Mouse (Mus musculus) bone marrow macrophage, adult 2 months (primary cell): ENCODE measurements around the gene Ccdc85c. TPM values are rescaled to one million over a fixed set of nuclear protein-coding genes. Genes with fewer than 3 reads are reported as not detected.

Source experiments
- H3K27ac ChIP-seq: 2 replicates; pipeline ENCODE4 v1.5.1; 2012; ENCODE audit warnings: low read depth, low read length; ENCODE audit not compliant: insufficient read depth
- H3K4me1 ChIP-seq: 2 replicates; pipeline ENCODE4 v1.6.1; 2012; ENCODE audit warnings: low read length; ENCODE audit not compliant: control insufficient read depth, insufficient read depth
- H3K4me3 ChIP-seq: 2 replicates; pipeline ENCODE4 v1.5.1; 2012; ENCODE audit warnings: mild to moderate bottlenecking, low read length, moderate library complexity; ENCODE audit not compliant: insufficient read depth
- CTCF ChIP-seq: IDR thresholded peaks from 2 replicates; pipeline ENCODE4 v1.5.1; 2012; ENCODE audit warnings: low read depth, mild to moderate bottlenecking, low read length, moderate library complexity
- POLR2A ChIP-seq: IDR thresholded peaks from 2 replicates; pipeline ENCODE4 v1.6.1; 2012; ENCODE audit warnings: mild to moderate bottlenecking, low read depth, low read length, borderline replicate concordance
- polyA plus RNA-seq: library from polyadenylated mRNA; stranded (reverse); fragments of >200 nt; gene quantifications from 2 replicates; pipeline ENCODE4 v1.2.4, GENCODE M21; 2012; ENCODE audit not compliant: missing spikeins, insufficient read depth, insufficient read length

Gene Ccdc85c
- polyA plus RNA-seq, 1 experiment, result 0.25 TPM

DNA sequence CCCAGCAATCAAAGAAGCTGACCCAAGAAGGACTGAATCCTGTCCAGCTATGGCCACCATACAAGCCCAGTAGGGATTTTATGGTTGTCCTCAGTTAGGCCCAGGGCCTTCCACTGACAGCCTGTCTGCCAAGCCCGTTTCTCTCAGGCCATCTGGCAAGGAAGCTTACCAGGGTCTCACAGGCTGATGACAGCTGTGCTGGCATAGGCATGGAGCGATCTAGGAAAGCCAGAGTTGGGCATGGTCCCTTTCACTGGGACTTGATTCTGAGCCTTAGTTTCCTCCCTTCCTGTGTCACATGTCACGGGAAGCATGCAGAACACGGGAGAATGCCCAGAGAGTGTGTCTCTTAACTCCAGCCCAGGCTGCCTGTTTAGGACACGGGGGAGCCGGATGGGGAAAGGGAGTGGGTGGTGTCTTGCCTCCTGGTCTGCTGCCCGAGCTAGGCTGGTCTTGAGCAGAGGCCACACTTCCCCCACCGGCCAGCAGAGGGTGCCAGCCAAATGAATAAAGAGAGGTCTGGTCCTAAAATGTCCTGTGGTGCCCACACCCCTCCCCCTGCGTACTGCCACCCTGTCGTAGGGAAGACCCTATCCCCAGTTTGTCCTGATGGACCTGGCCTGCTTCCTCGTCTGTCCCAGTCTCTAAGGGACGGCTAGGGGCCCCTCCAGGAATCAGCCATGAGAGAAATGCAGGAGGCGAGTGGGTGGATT lies 66.3 kb downstream of the Ccdc85c start:
- Histone ChIP-seq H3K4me3 (no peak overlapping the region), H3K27ac (no peak overlapping the region), H3K4me1 (peaks cover 3% of the 10 kb centered on the region; the same call in 1 of the 2 replicates)
- no peak for TF ChIP-seq POLR2A
- TF ChIP-seq CTCF, result peak; percentile 59

DNA sequence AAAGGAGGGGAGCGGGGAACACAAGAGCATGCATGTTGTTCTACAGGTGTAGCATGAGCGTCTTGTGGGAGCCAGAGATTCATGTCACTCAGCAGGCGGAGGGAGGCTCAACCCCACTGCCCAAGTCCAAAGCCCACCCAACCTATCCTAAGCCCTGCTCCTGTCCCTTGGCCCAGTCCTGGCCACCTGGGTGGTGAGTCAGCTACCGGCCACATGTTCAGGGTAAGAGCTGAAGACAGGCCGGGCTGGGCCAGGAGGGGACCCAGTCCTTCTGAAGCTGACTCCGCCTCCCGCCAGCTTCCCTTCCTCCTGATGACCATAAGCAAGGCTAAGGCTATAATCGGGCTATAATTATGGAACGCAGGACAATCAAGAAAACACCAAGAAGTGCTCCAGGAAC lies 67.0 kb downstream of the Ccdc85c start:
- H3K27ac ChIP-seq, result no peak overlapping the region
- no peak for TF ChIP-seq POLR2A
- TF ChIP-seq CTCF, result no peak
- peaks cover 3% of the 10 kb centered on the region; the same call in 1 of the 2 replicates for H3K4me1 ChIP-seq
- H3K4me3 ChIP-seq, result no peak overlapping the region

DNA sequence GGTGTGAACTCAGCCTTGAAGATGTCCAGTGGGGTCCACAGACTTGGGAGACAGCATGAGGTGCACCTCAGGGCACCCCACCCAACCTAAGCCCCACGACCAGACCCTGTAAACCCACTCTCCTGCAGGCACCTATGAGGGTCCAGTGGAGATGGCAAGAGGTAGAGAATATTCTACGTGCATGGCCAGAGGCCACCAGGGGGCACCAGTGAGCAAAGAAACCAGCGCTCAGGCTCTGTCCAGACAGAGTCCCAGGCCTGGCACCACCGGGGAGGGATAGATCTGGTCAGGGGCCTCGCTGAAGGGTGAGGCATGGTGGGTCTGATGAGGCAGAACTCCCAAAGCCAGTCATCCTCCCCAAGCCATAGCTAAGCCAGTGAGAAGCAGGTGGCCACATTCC lies 68.6 kb downstream of the Ccdc85c start:
- TF ChIP-seq POLR2A (no peak), CTCF (peak; percentile 91)
- no peak overlapping the region for H3K27ac ChIP-seq
- no peak overlapping the region for H3K4me3 ChIP-seq
- H3K4me1 ChIP-seq, result peaks cover under 1% of the 10 kb centered on the region; the same call in 1 of the 2 replicates

DNA sequence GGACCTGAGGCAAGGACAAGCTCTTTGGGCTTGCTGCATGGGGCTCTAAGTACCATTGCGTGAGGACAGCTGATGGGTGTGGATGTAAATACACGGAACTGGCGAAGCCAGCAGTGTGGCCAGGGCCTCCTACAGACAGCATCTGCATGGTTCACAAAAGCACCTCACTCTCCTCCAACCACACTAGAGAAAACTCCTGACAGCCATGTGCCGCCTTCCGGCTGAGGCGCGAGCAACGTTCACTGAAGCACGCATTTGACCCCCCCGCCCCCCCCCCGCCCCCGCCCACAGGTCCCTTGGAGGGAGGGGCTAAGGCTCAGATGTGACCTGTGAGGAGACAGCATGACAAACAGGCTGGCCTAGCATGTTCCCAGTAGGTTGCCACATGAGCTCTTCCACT lies 70.2 kb downstream of the Ccdc85c start:
- no peak overlapping the region for H3K27ac ChIP-seq
- H3K4me1 ChIP-seq, result no peaks in the 10 kb centered on the region
- no peak for TF ChIP-seq POLR2A
- no peak for TF ChIP-seq CTCF
- H3K4me3 ChIP-seq, result no peak overlapping the region

DNA sequence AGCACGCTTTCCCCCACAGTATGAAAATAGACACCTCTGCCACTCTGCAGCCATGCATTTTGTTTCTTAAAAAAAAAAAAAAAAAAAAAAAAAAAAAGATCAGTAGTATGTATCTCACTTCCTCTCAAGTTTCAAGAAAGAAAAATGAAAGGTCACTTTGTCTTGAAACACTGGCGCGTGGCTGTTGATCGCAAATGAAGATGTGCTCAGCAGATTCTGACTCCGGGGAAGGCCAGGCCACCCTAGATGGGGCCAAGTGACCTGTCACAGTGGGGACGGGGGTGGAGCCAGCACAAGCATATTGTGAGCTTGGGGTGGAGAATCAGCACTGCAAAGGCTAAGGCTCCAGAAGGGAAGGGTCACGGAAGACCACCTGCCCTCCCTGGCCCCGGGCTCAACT lies 71.3 kb downstream of the Ccdc85c start:
- TF ChIP-seq CTCF (no peak), POLR2A (no peak)
- Histone ChIP-seq H3K4me3 (no peak overlapping the region), H3K4me1 (no peaks in the 10 kb centered on the region), H3K27ac (no peak overlapping the region)

DNA sequence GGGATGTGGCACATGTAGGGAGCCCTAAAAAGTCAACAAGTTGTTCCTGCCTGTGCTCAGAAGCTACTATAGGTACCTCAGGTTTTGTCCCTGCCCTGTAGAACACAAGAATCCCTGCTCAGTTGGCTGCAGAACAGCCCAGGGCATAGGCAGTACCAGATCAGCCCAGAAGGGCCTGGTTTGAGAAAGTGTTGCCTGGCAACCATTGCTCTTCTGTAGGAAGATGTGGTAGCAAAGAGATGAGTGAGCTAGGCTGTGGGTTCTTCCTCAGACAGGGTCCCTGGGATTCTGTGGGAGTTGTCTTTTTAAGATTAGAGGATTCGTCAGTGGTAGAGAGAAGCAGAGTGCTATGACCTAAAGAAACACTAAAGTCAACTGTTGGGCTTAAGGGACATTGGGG lies 75.1 kb downstream of the Ccdc85c start:
- TF ChIP-seq POLR2A (no peak), CTCF (no peak)
- Histone ChIP-seq H3K4me1 (peaks cover 2% of the 10 kb centered on the region; the same call in 1 of the 2 replicates), H3K27ac (no peak overlapping the region), H3K4me3 (no peak overlapping the region)

DNA sequence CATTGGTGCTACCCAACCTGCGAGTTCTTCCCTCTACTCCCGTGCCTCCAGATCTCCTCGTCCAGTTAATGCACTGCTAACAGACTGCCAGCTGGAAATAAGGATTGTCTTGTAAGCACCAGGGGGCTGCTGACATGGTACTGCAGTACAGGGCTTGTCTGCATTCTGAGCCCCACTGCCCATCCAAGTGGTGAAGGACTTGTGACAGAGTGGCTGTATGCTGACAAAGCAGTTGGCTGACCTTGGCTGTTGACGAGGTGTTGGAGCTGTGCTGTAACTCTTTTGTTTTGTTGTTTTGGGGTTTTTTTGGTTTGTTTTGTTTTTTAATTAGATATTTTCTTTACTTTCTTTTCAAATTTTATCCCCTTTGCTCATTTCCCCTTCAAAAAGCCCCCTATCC lies 76.8 kb downstream of the Ccdc85c start:
- Histone ChIP-seq H3K27ac (no peak overlapping the region), H3K4me1 (peaks cover 5% of the 10 kb centered on the region; the same call in 1 of the 2 replicates), H3K4me3 (no peak overlapping the region)
- TF ChIP-seq POLR2A (no peak), CTCF (no peak)

DNA sequence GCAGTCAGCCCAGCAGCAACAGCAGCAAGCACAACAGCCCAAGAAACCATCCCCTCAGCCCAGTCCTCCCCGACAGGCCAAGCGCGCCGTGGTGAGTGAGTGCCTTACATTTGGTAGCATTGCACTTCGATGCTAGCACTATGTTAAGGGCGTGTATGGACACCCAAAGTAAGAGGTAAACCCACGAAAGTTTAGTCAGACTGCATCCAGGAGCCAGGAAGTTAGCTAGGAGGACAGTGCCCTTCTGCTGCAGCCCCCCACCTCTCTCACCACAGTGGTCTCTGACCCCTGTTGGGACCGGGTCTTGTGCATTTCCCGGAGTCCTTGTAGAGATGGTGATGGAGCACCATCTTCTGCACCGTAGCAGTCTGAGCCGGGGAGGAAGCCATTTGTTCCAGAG lies 79.5 kb downstream of the Ccdc85c start:
- TF ChIP-seq CTCF, result no peak
- TF ChIP-seq POLR2A, result no peak

DNA sequence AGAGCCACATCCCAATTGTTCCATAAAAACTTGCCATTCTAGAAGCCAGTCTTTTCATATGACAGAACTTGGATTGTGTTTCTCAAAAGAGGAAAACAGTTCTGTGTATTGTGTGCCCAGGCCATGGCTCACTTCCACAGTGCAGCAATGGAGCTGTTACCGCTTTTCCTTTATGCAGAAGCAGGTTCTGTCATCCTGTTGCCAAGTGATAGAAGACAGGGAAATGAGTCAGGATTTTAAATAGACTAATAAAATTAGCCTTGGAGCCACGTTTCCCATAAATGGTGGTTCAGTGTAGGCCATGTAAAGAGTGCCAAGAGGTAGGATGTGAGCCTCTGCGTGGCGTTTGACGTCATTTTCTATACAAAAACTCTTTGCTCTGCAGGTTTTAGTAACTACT lies 81.3 kb downstream of the Ccdc85c start:
- TF ChIP-seq CTCF, result no peak
- no peak for TF ChIP-seq POLR2A
- Histone ChIP-seq H3K4me1 (peaks cover 6% of the 10 kb centered on the region; the same call in 1 of the 2 replicates), H3K27ac (no peak overlapping the region), H3K4me3 (no peak overlapping the region)

More for the DNA sequence above, 79.5 kb downstream of the Ccdc85c start:
- no peak overlapping the region for H3K27ac ChIP-seq
- peaks cover 6% of the 10 kb centered on the region; the same call in 1 of the 2 replicates for H3K4me1 ChIP-seq
- no peak overlapping the region for H3K4me3 ChIP-seq

DNA sequence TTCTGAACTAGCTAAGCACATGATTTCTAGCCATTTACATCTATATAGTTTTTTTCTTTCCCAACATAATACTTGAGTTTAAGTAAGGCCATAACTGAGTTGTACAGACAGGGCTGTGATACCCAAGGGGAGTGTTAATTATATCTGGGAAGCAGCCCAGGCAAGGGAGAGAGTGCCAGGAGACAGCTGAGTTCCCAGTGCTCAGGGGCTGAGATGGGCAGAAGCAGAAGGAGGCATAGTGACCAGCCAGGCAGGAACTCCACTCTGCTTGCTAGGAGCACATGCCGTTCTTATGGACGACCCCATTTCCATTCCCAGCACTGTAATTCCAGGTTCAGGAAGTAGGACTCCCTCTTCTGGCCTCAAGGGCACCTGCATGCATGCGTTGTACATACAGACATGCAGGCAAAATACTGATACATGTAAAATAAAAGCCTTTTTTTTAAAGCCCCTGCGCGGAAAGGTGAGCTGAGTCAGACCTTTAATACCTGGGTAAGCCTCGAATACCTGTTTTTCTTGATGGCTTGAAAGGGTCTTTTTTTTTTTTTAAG lies 87.6 kb downstream of the Ccdc85c start:
- 0 out of 2 replicates have a peak, but pooled peaks have one; percentile 11 for TF ChIP-seq CTCF
- no peak for TF ChIP-seq POLR2A
- H3K27ac ChIP-seq, result no peak overlapping the region
- no peak overlapping the region for H3K4me3 ChIP-seq
- no peaks in the 10 kb centered on the region for H3K4me1 ChIP-seq

DNA sequence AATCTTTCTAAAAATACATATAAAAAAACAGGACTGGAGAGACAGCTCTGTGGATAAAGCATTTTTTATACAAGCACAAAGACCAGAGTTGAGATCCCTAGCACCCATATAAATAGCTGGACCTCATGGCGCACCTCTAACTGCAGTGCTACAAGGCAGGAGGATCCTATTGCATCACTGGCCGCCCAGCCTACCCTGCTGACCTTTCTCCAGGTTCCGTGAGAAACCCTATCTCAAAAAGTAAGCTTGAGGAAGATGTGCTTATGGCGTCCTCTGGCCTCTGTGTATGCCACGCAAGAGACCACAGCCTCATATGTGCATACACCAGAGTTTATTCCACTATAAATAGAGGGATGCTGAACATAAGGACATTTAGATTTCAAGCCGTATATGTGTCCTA lies 93.5 kb downstream of the Ccdc85c start:
- no peak for TF ChIP-seq CTCF
- no peak for TF ChIP-seq POLR2A

More for the DNA sequence above, 93.5 kb downstream of the Ccdc85c start:
- H3K4me3 ChIP-seq, result no peak overlapping the region
- peaks cover 6% of the 10 kb centered on the region for H3K4me1 ChIP-seq
- H3K27ac ChIP-seq, result no peak overlapping the region
